Mouse (Mus musculus): ENCODE results near the gene Cabp1. TPM values are rescaled to one million over a fixed set of nuclear protein-coding genes. Genes with fewer than 3 reads are reported as not detected.
"Not testable (repeated sequence)": the region's sequence is repeated elsewhere in the genome, so short reads cannot be mapped to it uniquely, and the experiment has no call there.

The Cabp1 gene
- polyA plus RNA-seq, 1 experiment: 1.0 TPM

DNA sequence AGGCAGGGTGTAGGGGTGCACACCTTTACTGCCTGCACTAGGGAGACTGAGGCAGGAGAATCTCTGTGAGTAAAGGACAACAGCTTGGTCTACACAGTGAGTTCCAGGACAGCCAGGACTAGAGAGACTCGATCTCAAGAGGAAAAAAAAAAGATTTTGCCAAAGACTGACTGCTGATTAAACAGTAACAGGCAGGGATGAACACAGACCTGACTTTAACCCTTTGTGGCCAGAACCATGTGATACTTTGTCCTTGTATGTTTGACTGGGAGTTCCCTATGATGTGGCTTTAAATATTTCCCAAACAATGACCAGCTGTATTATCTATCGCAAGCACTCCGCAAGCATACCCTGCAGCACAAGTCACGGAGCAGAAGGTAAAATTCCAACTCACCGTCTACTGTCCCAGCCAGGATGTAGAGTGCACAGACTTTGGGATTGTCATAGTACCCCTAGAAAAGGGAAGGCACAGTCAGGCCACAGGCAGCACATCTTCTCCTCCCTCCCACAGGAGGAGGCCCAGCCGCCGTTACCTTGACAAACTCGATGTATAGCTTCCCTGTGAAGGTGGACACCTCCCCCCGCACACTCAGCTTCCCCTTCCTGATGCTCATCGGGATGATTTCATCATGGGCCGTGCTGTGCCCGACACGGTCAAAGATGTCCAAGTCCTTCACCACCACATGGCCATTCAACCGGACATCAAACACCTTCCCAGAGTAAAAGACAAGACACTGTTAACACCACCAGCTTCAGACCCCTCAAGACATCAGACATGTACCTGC, 44.3 kb downstream of the Cabp1 start:
- TF ChIP-seq CTCF (IDR thresholded peaks at IDR 0.05; ENCODE audit: extremely low read depth, insufficient read length, insufficient replicate concordance, low read depth, low read length) (no peak), POLR2A (IDR thresholded peaks at IDR 0.05; ENCODE audit: low read depth, low read length) (no peak)
- H3K27me3 ChIP-seq (ENCODE audit: control insufficient read depth, insufficient read depth, low read length): no peaks in the 10 kb centered on the region
- 92% methylated on average over 14 of the region's 14 CpGs for WGBS
- H3K27ac ChIP-seq (ENCODE audit: insufficient read depth, low read depth, low read length): no peak overlapping the region
- H3K4me3 ChIP-seq (ENCODE audit: low read depth, low read length): no peak overlapping the region
- H3K4me1 ChIP-seq (ENCODE audit: control insufficient read depth, insufficient read depth, insufficient read length, low read length): peaks cover 19% of the 10 kb centered on the region
- peaks cover 68% of the 10 kb centered on the region for H3K36me3 ChIP-seq (ENCODE audit: control insufficient read depth, insufficient read depth, low read length)

GRCm38 (mm10) chr5:115148872-115149271, 45.3 kb downstream of the Cabp1 start:
- no CpG with 5 or more reads among the region's 1 CpGs for WGBS
- not testable (repeated sequence) for H3K4me3 ChIP-seq (ENCODE audit: low read depth, low read length); H3K27ac ChIP-seq (ENCODE audit: insufficient read depth, low read depth, low read length); H3K27me3 ChIP-seq (ENCODE audit: control insufficient read depth, insufficient read depth, low read length)
- Histone ChIP-seq H3K4me1 (ENCODE audit: control insufficient read depth, insufficient read depth, insufficient read length, low read length) (peaks cover 13% of the 10 kb centered on the region), H3K36me3 (ENCODE audit: control insufficient read depth, insufficient read depth, low read length) (peaks cover 74% of the 10 kb centered on the region)

GRCm38 (mm10) chr5:115148378-115148777, 45.8 kb downstream of the Cabp1 start:
- peaks cover 74% of the 10 kb centered on the region for H3K36me3 ChIP-seq (ENCODE audit: control insufficient read depth, insufficient read depth, low read length)

DNA sequence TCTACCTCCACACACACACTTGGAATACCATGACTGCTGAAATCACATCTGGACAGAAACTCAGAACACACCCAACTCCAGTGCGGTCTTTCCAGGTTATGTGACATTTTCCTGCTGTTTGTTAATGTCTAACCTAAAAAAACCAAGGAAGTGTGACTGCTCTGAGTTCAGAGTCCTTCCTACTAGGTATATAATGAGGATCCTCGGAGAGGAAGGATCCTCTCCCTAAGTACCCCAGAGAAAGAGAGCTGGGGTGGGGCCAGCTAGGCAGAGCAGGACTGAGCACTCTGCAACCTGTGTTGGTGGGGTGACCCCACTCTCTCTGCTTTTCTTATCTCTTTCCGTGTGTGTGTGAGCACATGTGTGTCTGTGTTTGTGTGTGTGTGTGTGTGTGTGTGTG, 46.8 kb downstream of the Cabp1 start:
- H3K36me3 ChIP-seq (ENCODE audit: control insufficient read depth, insufficient read depth, low read length): peaks cover 72% of the 10 kb centered on the region
- no peak for TF ChIP-seq CTCF (IDR thresholded peaks at IDR 0.05; ENCODE audit: extremely low read depth, insufficient read length, insufficient replicate concordance, low read depth, low read length)
- TF ChIP-seq POLR2A (IDR thresholded peaks at IDR 0.05; ENCODE audit: low read depth, low read length): no peak

More at GRCm38 (mm10) chr5:115148378-115148777, 45.8 kb downstream of the Cabp1 start:
- H3K4me1 ChIP-seq (ENCODE audit: control insufficient read depth, insufficient read depth, insufficient read length, low read length): peaks cover 11% of the 10 kb centered on the region
- H3K4me3 ChIP-seq (ENCODE audit: low read depth, low read length): no peak overlapping the region
- H3K27me3 ChIP-seq (ENCODE audit: control insufficient read depth, insufficient read depth, low read length): no peaks in the 10 kb centered on the region
- 90% methylated on average over 8 of the region's 8 CpGs for WGBS
- TF ChIP-seq CTCF (IDR thresholded peaks at IDR 0.05; ENCODE audit: extremely low read depth, insufficient read length, insufficient replicate concordance, low read depth, low read length) (no peak), POLR2A (IDR thresholded peaks at IDR 0.05; ENCODE audit: low read depth, low read length) (no peak)
- no peak overlapping the region for H3K27ac ChIP-seq (ENCODE audit: insufficient read depth, low read depth, low read length)

DNA sequence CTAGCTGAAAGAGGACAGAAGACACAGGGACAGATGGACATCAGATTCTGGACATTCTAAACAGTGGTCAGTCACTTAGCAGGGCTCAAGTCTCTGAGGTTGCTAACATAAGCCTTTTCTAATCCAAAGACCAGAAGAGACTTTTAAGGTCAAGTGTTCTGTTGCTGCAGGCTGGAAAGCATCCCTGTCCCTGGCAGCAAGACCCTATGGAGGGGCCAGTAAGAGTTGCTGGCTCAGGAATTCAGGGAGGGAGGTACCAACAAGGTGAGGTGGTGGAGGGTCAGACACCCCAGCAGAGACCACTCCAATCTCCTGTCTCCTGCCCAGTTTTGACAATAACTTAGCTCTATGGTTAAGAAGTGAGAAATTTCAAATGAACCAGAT, 47.4 kb downstream of the Cabp1 start:
- H3K4me1 ChIP-seq (ENCODE audit: control insufficient read depth, insufficient read depth, insufficient read length, low read length): peaks cover 5% of the 10 kb centered on the region; the same call in 1 of the 2 replicates
- no peak overlapping the region for H3K27ac ChIP-seq (ENCODE audit: insufficient read depth, low read depth, low read length)
- H3K4me3 ChIP-seq (ENCODE audit: low read depth, low read length): no peak overlapping the region
- H3K27me3 ChIP-seq (ENCODE audit: control insufficient read depth, insufficient read depth, low read length): no peaks in the 10 kb centered on the region
- peaks cover 68% of the 10 kb centered on the region for H3K36me3 ChIP-seq (ENCODE audit: control insufficient read depth, insufficient read depth, low read length)
- no peak for TF ChIP-seq POLR2A (IDR thresholded peaks at IDR 0.05; ENCODE audit: low read depth, low read length)
- no peak for TF ChIP-seq CTCF (IDR thresholded peaks at IDR 0.05; ENCODE audit: extremely low read depth, insufficient read length, insufficient replicate concordance, low read depth, low read length)

More for the DNA sequence above, 46.8 kb downstream of the Cabp1 start:
- H3K27me3 ChIP-seq (ENCODE audit: control insufficient read depth, insufficient read depth, low read length): no peaks in the 10 kb centered on the region
- 41% methylated on average over 3 of the region's 3 CpGs for WGBS
- H3K4me1 ChIP-seq (ENCODE audit: control insufficient read depth, insufficient read depth, insufficient read length, low read length): peaks cover 5% of the 10 kb centered on the region; the same call in 1 of the 2 replicates
- H3K4me3 ChIP-seq (ENCODE audit: low read depth, low read length): no peak overlapping the region
- H3K27ac ChIP-seq (ENCODE audit: insufficient read depth, low read depth, low read length): no peak overlapping the region

DNA sequence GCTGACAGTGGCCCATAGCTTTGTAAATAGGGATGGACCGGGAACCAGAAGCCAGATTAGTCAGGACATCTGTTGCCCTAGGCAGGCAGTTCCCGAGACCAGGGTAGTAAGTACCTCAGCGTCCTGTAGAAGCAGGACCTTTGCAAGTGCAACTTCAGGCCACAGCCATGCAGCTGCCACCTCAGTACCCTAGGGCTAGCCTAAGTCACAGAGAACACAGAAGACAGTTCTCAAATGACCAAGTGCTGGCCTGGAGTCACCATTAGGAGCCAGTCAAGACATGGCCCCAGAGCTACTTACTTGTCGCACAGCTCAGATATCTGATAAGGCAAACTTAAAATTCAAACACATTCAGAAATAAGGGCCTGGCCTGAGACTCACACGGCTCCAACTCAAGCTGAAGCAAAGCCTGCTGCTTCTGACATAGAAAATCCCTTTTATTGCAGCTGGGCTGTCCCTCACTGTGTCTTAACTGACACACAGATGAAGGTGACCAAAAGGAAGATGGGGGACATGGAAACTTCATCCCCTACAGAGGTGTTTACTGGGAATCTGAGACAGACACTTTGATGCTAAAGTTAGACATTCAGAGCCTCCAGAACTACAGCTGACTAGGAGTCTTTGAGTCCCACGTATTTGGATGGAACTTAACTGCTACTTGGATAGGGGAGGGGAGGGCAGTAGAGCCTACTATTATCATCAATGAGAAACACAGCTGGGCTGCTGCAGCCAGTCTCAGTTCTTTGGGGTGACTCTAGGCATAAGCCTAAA, 48.0 kb downstream of the Cabp1 start:
- no peaks in the 10 kb centered on the region for H3K27me3 ChIP-seq (ENCODE audit: control insufficient read depth, insufficient read depth, low read length)
- TF ChIP-seq POLR2A (IDR thresholded peaks at IDR 0.05; ENCODE audit: low read depth, low read length) (no peak), CTCF (IDR thresholded peaks at IDR 0.05; ENCODE audit: extremely low read depth, insufficient read length, insufficient replicate concordance, low read depth, low read length) (no peak)
- H3K4me3 ChIP-seq (ENCODE audit: low read depth, low read length): no peak overlapping the region
- WGBS: 77% methylated on average over 6 of the region's 6 CpGs
- H3K27ac ChIP-seq (ENCODE audit: insufficient read depth, low read depth, low read length): no peak overlapping the region
- 0 out of 2 replicates have a peak, but pooled peaks cover 3% of the 10 kb centered on the region for H3K4me1 ChIP-seq (ENCODE audit: control insufficient read depth, insufficient read depth, insufficient read length, low read length)
- peaks cover 64% of the 10 kb centered on the region for H3K36me3 ChIP-seq (ENCODE audit: control insufficient read depth, insufficient read depth, low read length)

- H3K27me3 ChIP-seq (ENCODE audit: control insufficient read depth, insufficient read depth, low read length): no peaks in the 10 kb centered on the region
- no peak for TF ChIP-seq CTCF (IDR thresholded peaks at IDR 0.05; ENCODE audit: extremely low read depth, insufficient read length, insufficient replicate concordance, low read depth, low read length)
- no peak for TF ChIP-seq POLR2A (IDR thresholded peaks at IDR 0.05; ENCODE audit: low read depth, low read length)
- H3K4me3 ChIP-seq (ENCODE audit: low read depth, low read length): no peak overlapping the region
- 0 out of 2 replicates have a peak, but pooled peaks cover 3% of the 10 kb centered on the region for H3K4me1 ChIP-seq (ENCODE audit: control insufficient read depth, insufficient read depth, insufficient read length, low read length)
- peaks cover 56% of the 10 kb centered on the region for H3K36me3 ChIP-seq (ENCODE audit: control insufficient read depth, insufficient read depth, low read length)
- H3K27ac ChIP-seq (ENCODE audit: insufficient read depth, low read depth, low read length): no peak overlapping the region
- WGBS: 75% methylated on average over 11 of the region's 11 CpGs
These were observed 48.8 kb downstream of the Cabp1 start for GRCm38 (mm10) chr5:115145253-115145968.

Data from small intestine, adult 2 months (tissue).